Mouse (Mus musculus) midbrain, embryonic 16.5 days (tissue): ENCODE measurements at regions not wholly inside any gene's neighbourhood (a gene's known extent, or its start where the extent isn't known, plus 50 kb on each side); places are given as distances from the start of the nearest gene placed in this dataset.
A peak's percentile ranks its signal among the peaks of the same experiment; 100 is the strongest.

Experiments used
- ATAC-seq: fragments of 200-750 bp; cut with Nextera tagmentation; 2 replicates; pipeline ENCODE4 v1.8.0; 2017; ENCODE audit warnings: moderate TSS enrichment
- H3K27ac ChIP-seq: fragments of 300-500 bp; sonication (generic); 2 replicates; pipeline ENCODE4 v1.5.1; 2014; ENCODE audit warnings: mild to moderate bottlenecking, low read length, mixed read lengths
- H3K27me3 ChIP-seq: fragments of 300-500 bp; sonication (generic); 2 replicates; pipeline ENCODE4 v1.6.1; 2014; ENCODE audit warnings: low read depth, low read length, mixed read lengths; ENCODE audit not compliant: control insufficient read depth, insufficient read depth
- H3K36me3 ChIP-seq: fragments of 300-500 bp; sonication (generic); 2 replicates; pipeline ENCODE4 v1.6.1; 2014; ENCODE audit warnings: mild to moderate bottlenecking, low read length, moderate library complexity, mixed read lengths; ENCODE audit not compliant: control insufficient read depth, insufficient read depth
- H3K4me1 ChIP-seq: fragments of 300-500 bp; sonication (generic); 2 replicates; pipeline ENCODE4 v1.6.1; 2014; ENCODE audit warnings: mild to moderate bottlenecking, low read length, mixed read lengths; ENCODE audit not compliant: control insufficient read depth, insufficient read depth
- H3K4me2 ChIP-seq: fragments of 300-500 bp; sonication (generic); 2 replicates; pipeline ENCODE4 v1.6.1; 2014; ENCODE audit warnings: mild to moderate bottlenecking, low read length, mixed read lengths
- H3K4me3 ChIP-seq: fragments of 300-500 bp; sonication (generic); 2 replicates; pipeline ENCODE4 v1.5.1; 2014; ENCODE audit warnings: low read depth, mild to moderate bottlenecking, low read length, moderate library complexity, mixed read lengths
- H3K9ac ChIP-seq: fragments of 300-500 bp; sonication (generic); 2 replicates; pipeline ENCODE4 v1.6.1; 2014; ENCODE audit warnings: low read depth, low read length, mixed read lengths
- H3K9me3 ChIP-seq: fragments of 300-500 bp; sonication (generic); replicated peaks from 2 replicates; pipeline ENCODE4 v1.6.1; 2014; ENCODE audit warnings: mild to moderate bottlenecking, low read length, mixed read lengths; ENCODE audit not compliant: control insufficient read depth, poor library complexity, severe bottlenecking
- WGBS: fragments of 180-500 bp; shearing (Covaris S2); extraction: QIAGEN DNeasy Blood & Tissue Kit; methylation state at CpG from one replicate; pipeline ENCODE4 v1.1.7; 2014; 5-methylcytosine and 5-hydroxymethylcytosine counted together

DNA sequence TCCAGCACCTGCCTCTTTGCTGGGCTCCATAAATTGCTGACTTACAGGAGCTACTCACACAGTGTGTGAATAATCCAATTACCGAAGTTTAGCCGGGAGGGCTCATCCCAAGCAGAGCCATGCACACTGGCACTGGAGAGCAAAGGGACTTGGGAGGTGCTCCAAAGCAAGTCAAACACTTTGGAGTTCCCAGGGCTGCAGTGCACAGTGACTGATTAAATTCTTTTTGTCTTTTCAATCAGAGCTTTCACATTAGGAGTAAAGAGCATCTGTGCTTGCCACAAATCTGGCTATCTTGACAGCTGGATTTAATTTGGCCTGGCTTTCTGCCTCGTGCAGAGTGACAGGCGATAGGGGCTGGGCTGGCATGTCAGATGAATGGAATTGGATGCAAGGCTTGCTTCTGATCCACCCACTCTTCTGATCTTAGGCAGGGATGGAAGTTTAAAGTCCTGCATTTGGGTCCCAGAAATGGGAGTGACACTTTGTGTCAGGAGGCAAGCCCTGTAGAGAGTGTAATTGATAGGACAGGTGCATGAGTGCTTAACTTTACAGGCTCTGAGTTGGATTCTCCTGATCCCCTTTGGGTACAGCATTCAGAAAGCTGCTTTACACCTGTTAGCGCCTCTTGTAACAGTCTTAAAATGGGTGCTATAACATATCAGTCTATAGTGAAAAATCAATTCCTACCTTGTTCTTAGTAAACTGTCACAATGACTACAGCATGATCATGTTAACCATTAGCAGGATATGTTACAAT, 1239.3 kb upstream of the Sel1l start:
- H3K4me2 ChIP-seq: no peak overlapping the region
- H3K36me3 ChIP-seq: no peaks in the 10 kb centered on the region
- no peak overlapping the region for H3K27ac ChIP-seq
- 30% methylated on average over 5 of the region's 5 CpGs for WGBS
- H3K4me3 ChIP-seq: no peak overlapping the region
- no peaks in the 10 kb centered on the region for H3K9me3 ChIP-seq
- ATAC-seq: peak; percentile 93
- H3K27me3 ChIP-seq: no peaks in the 10 kb centered on the region
- H3K9ac ChIP-seq: no peak overlapping the region
- 0 out of 2 replicates have a peak, but pooled peaks cover 2% of the 10 kb centered on the region for H3K4me1 ChIP-seq

DNA sequence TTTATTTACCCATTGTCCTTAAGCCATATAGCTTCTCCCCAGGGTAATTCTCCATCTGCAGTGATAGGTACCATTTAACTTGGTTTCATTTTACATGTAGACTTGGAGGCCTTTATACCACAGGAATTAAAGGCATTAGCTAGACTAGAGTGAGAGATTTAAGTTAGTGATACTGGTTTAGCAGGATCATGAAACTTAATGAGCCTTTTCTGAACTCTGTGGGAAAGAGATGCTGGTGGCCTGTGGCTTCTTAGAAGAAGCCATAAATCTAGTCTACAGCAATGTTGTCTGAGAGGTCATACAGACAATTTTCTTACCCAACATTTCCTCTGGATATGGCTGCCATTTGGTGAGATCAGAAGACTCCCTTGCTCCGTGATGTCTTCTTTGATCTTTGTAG, 1214.9 kb upstream of the Sel1l start:
- no peaks in the 10 kb centered on the region for H3K9me3 ChIP-seq
- no peak overlapping the region for H3K27ac ChIP-seq
- no peaks in the 10 kb centered on the region for H3K36me3 ChIP-seq
- no peaks in the 10 kb centered on the region for H3K27me3 ChIP-seq
- WGBS: 90% methylated on average over 1 of the region's 1 CpGs
- no peak overlapping the region for H3K4me3 ChIP-seq
- no peak overlapping the region for H3K4me2 ChIP-seq
- no peak overlapping the region for H3K9ac ChIP-seq
- ATAC-seq: no peak
- no peaks in the 10 kb centered on the region for H3K4me1 ChIP-seq

DNA sequence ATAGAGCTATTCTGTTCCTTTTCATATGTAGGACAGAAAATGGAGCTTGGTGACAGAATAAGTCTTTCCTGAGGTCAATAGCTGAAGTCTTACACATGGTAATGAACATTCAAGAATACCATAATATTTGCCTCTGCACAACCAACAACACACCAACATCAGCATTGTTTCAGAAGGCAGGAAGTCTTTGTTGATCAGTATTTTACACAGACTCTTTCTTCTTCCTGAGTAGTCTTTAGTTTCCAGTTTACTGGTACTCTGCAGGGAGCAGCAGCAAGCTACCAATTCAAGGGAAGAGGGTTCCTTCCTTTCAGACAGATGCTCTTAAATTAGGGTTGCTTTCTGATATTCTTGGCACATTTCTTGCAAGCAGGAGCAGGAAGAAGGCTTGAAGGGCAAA, 1170.7 kb upstream of the Sel1l start:
- no peak overlapping the region for H3K27ac ChIP-seq
- no peaks in the 10 kb centered on the region for H3K36me3 ChIP-seq
- H3K4me2 ChIP-seq: no peak overlapping the region
- no peak overlapping the region for H3K9ac ChIP-seq
- H3K4me3 ChIP-seq: no peak overlapping the region
- H3K27me3 ChIP-seq: no peaks in the 10 kb centered on the region
- H3K4me1 ChIP-seq: no peaks in the 10 kb centered on the region
- H3K9me3 ChIP-seq: no peaks in the 10 kb centered on the region
- ATAC-seq: no peak

DNA sequence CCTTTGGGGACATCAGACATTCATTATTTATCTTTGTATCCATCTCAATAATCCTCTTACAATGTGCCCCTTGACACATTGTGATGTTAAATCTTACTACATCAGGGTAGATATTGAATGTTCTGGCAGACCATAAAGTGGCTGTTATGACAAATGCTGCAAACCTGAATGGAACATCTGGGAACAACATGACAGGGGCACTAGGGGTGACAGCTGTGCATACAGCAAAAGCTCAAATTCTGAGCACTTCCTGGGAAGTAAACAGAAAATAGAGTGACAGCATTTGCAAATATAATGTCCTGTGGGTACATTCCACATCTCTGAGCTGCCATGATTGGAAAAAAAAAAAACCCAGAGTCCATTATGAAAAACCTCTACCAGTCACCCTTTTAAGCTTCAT, 1162.6 kb upstream of the Sel1l start:
- no peak for ATAC-seq
- no peak overlapping the region for H3K27ac ChIP-seq
- no peak overlapping the region for H3K4me3 ChIP-seq
- H3K27me3 ChIP-seq: no peaks in the 10 kb centered on the region
- H3K36me3 ChIP-seq: no peaks in the 10 kb centered on the region
- no peak overlapping the region for H3K9ac ChIP-seq
- no peaks in the 10 kb centered on the region for H3K4me1 ChIP-seq
- H3K9me3 ChIP-seq: no peaks in the 10 kb centered on the region
- H3K4me2 ChIP-seq: no peak overlapping the region

DNA sequence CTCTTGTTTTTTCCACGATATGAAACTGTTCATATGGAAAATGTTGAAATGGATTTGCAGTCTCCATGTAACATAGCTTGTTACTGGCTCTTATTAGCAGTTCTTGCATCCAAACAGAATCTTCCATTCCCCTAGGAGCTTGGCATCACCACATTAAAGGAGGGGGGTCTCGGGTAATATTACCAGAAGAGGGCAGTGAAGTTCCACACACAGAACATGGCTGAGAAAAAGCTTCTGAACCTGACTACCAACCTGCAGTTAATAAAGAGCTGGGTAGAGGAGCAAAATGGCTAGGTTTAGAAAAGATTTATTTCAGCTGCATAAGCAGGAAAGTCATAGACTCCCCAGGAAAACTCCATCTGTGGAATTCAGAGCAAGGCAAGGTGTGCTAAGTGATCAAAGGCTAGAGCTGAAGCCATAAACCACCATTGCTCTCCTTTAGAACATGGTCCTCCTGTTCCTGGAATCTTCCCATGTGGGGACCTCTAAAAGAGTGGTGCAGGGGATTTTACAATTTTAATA, 1157.9 kb upstream of the Sel1l start:
- Histone ChIP-seq H3K27ac (no peak overlapping the region), H3K4me1 (no peaks in the 10 kb centered on the region), H3K9ac (no peak overlapping the region), H3K9me3 (no peaks in the 10 kb centered on the region), H3K27me3 (no peaks in the 10 kb centered on the region), H3K36me3 (no peaks in the 10 kb centered on the region), H3K4me2 (no peak overlapping the region), H3K4me3 (no peak overlapping the region)
- 62% methylated on average over 2 of the region's 2 CpGs for WGBS
- ATAC-seq: no peak

DNA sequence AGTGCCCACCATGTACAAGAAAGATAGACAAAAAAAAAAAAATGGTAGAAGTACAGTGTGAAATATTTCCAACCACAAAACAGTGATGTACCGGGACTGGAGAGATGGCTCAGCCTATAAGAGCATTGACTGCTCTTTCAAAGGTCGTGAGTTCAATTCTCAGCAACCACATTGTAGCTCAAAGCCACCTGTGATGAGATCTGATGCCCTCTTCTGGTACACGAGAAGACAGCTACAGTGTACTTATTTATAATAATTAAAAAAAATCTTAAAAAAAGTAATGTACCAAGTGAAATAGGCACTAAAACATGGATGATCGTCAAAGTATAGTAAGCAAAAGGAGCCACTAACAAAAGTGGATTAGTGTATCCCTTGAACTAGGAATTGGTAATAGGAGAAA, 1154.2 kb upstream of the Sel1l start:
- no peak for ATAC-seq
- Histone ChIP-seq H3K4me2 (no peak overlapping the region), H3K27me3 (no peaks in the 10 kb centered on the region), H3K9ac (no peak overlapping the region), H3K4me1 (no peaks in the 10 kb centered on the region), H3K27ac (no peak overlapping the region), H3K36me3 (no peaks in the 10 kb centered on the region), H3K9me3 (no peaks in the 10 kb centered on the region), H3K4me3 (no peak overlapping the region)
- 87% methylated on average over 4 of the region's 4 CpGs for WGBS

DNA sequence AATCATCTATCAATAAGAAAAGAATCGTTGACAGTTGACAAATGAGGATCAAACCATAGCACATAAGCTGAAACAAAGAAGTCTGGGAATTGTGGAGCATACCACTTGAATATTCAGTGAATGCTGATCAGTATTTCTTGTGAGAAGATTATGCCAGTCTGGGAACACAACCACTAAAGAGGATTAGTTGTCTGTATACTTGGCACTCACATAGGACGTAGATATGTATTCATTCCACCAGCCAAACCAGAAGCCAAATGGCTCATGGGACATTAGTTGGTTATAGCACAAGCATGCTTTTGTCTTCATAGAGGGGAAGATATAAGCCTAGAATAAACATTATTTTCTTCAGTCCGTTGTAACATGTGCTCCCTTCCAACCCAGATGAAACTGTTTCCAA, 1126.7 kb upstream of the Sel1l start:
- no peaks in the 10 kb centered on the region for H3K36me3 ChIP-seq
- no peaks in the 10 kb centered on the region for H3K9me3 ChIP-seq
- peak; percentile 25; the same call in 1 of the 2 replicates for ATAC-seq
- H3K4me2 ChIP-seq: no peak overlapping the region
- H3K4me1 ChIP-seq: no peaks in the 10 kb centered on the region
- H3K27me3 ChIP-seq: no peaks in the 10 kb centered on the region
- H3K9ac ChIP-seq: no peak overlapping the region
- no peak overlapping the region for H3K4me3 ChIP-seq
- no peak overlapping the region for H3K27ac ChIP-seq
- 43% methylated on average over 3 of the region's 3 CpGs for WGBS

DNA sequence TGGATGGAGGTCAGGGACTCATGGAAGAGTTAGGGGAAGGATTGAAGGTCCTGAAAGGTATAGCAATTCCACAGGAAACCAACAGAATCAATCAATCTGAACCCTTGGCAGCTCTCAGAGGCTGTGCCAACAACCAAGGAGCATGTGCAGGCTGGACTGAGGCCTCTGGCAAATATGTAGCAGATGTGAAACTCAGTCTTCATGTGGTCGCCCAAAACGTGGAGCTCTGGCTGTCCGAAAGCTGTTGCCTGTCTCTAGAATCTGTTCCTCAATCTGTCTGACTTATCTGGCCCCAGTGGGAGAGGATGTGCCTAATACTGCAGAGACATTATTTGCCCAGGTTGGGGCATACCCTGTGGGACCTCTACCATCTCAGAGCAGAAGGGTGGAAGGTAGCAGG, 1095.4 kb upstream of the Sel1l start:
- Histone ChIP-seq H3K27me3 (no peaks in the 10 kb centered on the region), H3K36me3 (no peaks in the 10 kb centered on the region), H3K4me3 (no peak overlapping the region), H3K9ac (no peak overlapping the region), H3K9me3 (no peaks in the 10 kb centered on the region), H3K4me1 (no peaks in the 10 kb centered on the region), H3K27ac (no peak overlapping the region), H3K4me2 (no peak overlapping the region)
- ATAC-seq: no peak
- WGBS: 98% methylated on average over 3 of the region's 3 CpGs

DNA sequence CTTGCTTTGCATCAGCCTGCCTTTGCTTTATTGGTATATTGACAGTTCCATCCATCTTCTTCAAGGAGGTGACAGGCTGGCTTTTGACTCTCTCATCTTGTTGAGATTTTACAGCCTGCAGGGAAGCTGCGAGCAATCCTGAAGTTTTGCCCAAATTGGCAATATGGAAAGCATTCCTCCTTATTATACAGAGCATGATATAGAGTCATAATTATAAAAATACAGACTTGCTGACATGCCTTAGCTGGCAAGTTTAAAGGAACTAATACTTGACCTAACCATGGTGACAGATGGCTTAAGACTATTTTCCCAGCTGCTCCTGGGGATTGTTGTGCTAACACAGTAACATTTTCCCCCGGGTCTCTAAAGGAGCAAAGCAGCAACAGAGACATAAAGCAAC, 1078.6 kb upstream of the Sel1l start:
- ATAC-seq: peak; percentile 68
- H3K4me3 ChIP-seq: no peak overlapping the region
- H3K9me3 ChIP-seq: no peaks in the 10 kb centered on the region
- no peaks in the 10 kb centered on the region for H3K4me1 ChIP-seq
- no peak overlapping the region for H3K9ac ChIP-seq
- no peaks in the 10 kb centered on the region for H3K36me3 ChIP-seq
- H3K27me3 ChIP-seq: no peaks in the 10 kb centered on the region
- H3K4me2 ChIP-seq: no peak overlapping the region
- WGBS: 66% methylated on average over 2 of the region's 2 CpGs
- no peak overlapping the region for H3K27ac ChIP-seq
